Mouse (Mus musculus) liver, embryonic 15.5 days (tissue): ENCODE data around the gene Gmps. TPM values are rescaled to one million over a fixed set of nuclear protein-coding genes. Genes with fewer than 3 reads are reported as not detected.

Experiments used
- ATAC-seq: fragments of 200-750 bp; cut with Nextera tagmentation; 2 replicates; pipeline ENCODE4 v1.8.0; 2017; ENCODE audit warnings: moderate number of reproducible peaks, mild to moderate bottlenecking, moderate library complexity; ENCODE audit not compliant: insufficient read depth
- H3K27ac ChIP-seq: fragments of 300-500 bp; sonication (generic); replicated peaks from 2 replicates; pipeline ENCODE4 v1.5.1; 2015; ENCODE audit warnings: mild to moderate bottlenecking, inconsistent platforms
- H3K27me3 ChIP-seq: fragments of 300-500 bp; sonication (generic); 2 replicates; pipeline ENCODE4 v1.6.1; 2015; ENCODE audit warnings: mild to moderate bottlenecking, inconsistent platforms
- H3K36me3 ChIP-seq: fragments of 300-500 bp; sonication (generic); replicated peaks from 2 replicates; pipeline ENCODE4 v1.6.1; 2015; ENCODE audit warnings: moderate library complexity, mild to moderate bottlenecking, inconsistent platforms
- H3K4me1 ChIP-seq: fragments of 300-500 bp; sonication (generic); replicated peaks from 2 replicates; pipeline ENCODE4 v1.6.1; 2015; ENCODE audit warnings: inconsistent platforms
- H3K4me2 ChIP-seq: fragments of 300-500 bp; sonication (generic); 2 replicates; pipeline ENCODE4 v1.6.1; 2015; ENCODE audit warnings: moderate library complexity, mild to moderate bottlenecking, inconsistent platforms
- H3K4me3 ChIP-seq: fragments of 300-500 bp; sonication (generic); replicated peaks from 2 replicates; pipeline ENCODE4 v1.5.1; 2015; ENCODE audit warnings: mild to moderate bottlenecking, inconsistent platforms
- H3K9ac ChIP-seq: fragments of 300-500 bp; sonication (generic); 2 replicates; pipeline ENCODE4 v1.6.1; 2015; ENCODE audit warnings: moderate library complexity, mild to moderate bottlenecking, inconsistent platforms
- H3K9me3 ChIP-seq: fragments of 300-500 bp; sonication (generic); replicated peaks from 2 replicates; pipeline ENCODE4 v1.6.1; 2016; ENCODE audit warnings: inconsistent platforms
- WGBS: fragments of 180-500 bp; shearing (Covaris S2); methylation state at CpG from one replicate; pipeline ENCODE4 v1.1.7; 2015; ENCODE audit warnings: mixed read lengths; ENCODE audit not compliant: insufficient replicate concordance; 5-methylcytosine and 5-hydroxymethylcytosine counted together
- polyA plus RNA-seq: library from polyadenylated mRNA; unstranded; fragments of >200 nt; fragmentation: Nextera tagmentation; extraction: Ambion mirVana; gene quantifications from 2 replicates; pipeline ENCODE4 v1.2.1, GENCODE M21; 2015

Gmps gene
- polyA plus RNA-seq, 1 experiment from 2014 or later = 20.2 TPM

- ATAC-seq = no peak
- WGBS = 65% methylated on average over 4 of the region's 4 CpGs
- Histone ChIP-seq H3K4me2 (peak overlapping the region; percentile 83), H3K9me3 (no peaks in the 10 kb centered on the region), H3K27ac (no peak overlapping the region), H3K9ac (0 out of 2 replicates have a peak overlapping the region, but pooled peaks have one; percentile 18), H3K27me3 (peaks cover 2% of the 10 kb centered on the region; the same call in 1 of the 2 replicates), H3K4me3 (peak overlapping the region; percentile 98), H3K4me1 (peaks cover 30% of the 10 kb centered on the region), H3K36me3 (peaks cover 26% of the 10 kb centered on the region)
These were observed 2.0 kb downstream of the Gmps start for GRCm38 (mm10) chr3:63977895-63978294.

GRCm38 (mm10) chr3:63986656-63987055 is 10.8 kb downstream of the Gmps start:
- Histone ChIP-seq H3K4me1 (no peaks in the 10 kb centered on the region), H3K9ac (no peak overlapping the region), H3K4me3 (no peak overlapping the region), H3K4me2 (no peak overlapping the region), H3K9me3 (no peaks in the 10 kb centered on the region), H3K27me3 (no peaks in the 10 kb centered on the region), H3K27ac (no peak overlapping the region), H3K36me3 (peaks cover 62% of the 10 kb centered on the region)
- WGBS = 61% methylated on average over 1 of the region's 1 CpGs
- no peak for ATAC-seq

GRCm38 (mm10) chr3:63988722-63989440 is 13.0 kb downstream of the Gmps start:
- Histone ChIP-seq H3K36me3 (peaks cover 59% of the 10 kb centered on the region), H3K9ac (no peak overlapping the region), H3K9me3 (no peaks in the 10 kb centered on the region), H3K4me3 (no peak overlapping the region), H3K4me1 (no peaks in the 10 kb centered on the region), H3K27ac (no peak overlapping the region), H3K27me3 (no peaks in the 10 kb centered on the region), H3K4me2 (no peak overlapping the region)
- 77% methylated on average over 3 of the region's 3 CpGs for WGBS
- no peak for ATAC-seq

GRCm38 (mm10) chr3:64021436-64021835 is 45.5 kb downstream of the Gmps start:
- peaks cover 9% of the 10 kb centered on the region; the same call in 1 of the 2 replicates for H3K36me3 ChIP-seq
- H3K9me3 ChIP-seq = no peaks in the 10 kb centered on the region
- no peaks in the 10 kb centered on the region for H3K27me3 ChIP-seq
- H3K4me1 ChIP-seq = no peaks in the 10 kb centered on the region
- H3K9ac ChIP-seq = no peak overlapping the region
- H3K27ac ChIP-seq = no peak overlapping the region
- no peak overlapping the region for H3K4me2 ChIP-seq
- no peak for ATAC-seq
- H3K4me3 ChIP-seq = no peak overlapping the region
- 63% methylated on average over 3 of the region's 3 CpGs for WGBS

- Histone ChIP-seq H3K9me3 (no peaks in the 10 kb centered on the region), H3K27me3 (no peaks in the 10 kb centered on the region), H3K36me3 (peaks cover 5% of the 10 kb centered on the region; the same call in 1 of the 2 replicates), H3K9ac (no peak overlapping the region), H3K4me1 (no peaks in the 10 kb centered on the region), H3K27ac (no peak overlapping the region), H3K4me2 (no peak overlapping the region), H3K4me3 (no peak overlapping the region)
- WGBS = 45% methylated on average over 2 of the region's 2 CpGs
- no peak for ATAC-seq
These were observed 46.0 kb downstream of the Gmps start for GRCm38 (mm10) chr3:64021867-64022266.

- H3K36me3 ChIP-seq = no peaks in the 10 kb centered on the region
- WGBS = 76% methylated on average over 4 of the region's 4 CpGs
- no peaks in the 10 kb centered on the region for H3K9me3 ChIP-seq
- H3K27ac ChIP-seq = no peak overlapping the region
- no peak overlapping the region for H3K9ac ChIP-seq
- no peak for ATAC-seq
- H3K4me2 ChIP-seq = no peak overlapping the region
- H3K4me3 ChIP-seq = no peak overlapping the region
- no peaks in the 10 kb centered on the region for H3K27me3 ChIP-seq
- no peaks in the 10 kb centered on the region for H3K4me1 ChIP-seq
These were observed 53.9 kb downstream of the Gmps start for GRCm38 (mm10) chr3:64029846-64030245.

- ATAC-seq = no peak
These were observed 62.4 kb downstream of the Gmps start for GRCm38 (mm10) chr3:64038136-64038841.

GRCm38 (mm10) chr3:64039818-64040784 is 64.2 kb downstream of the Gmps start:
- ATAC-seq = no peak
- Histone ChIP-seq H3K4me3 (peak overlapping the region; percentile 22), H3K27ac (no peak overlapping the region), H3K27me3 (no peaks in the 10 kb centered on the region), H3K4me1 (no peaks in the 10 kb centered on the region), H3K9me3 (no peaks in the 10 kb centered on the region), H3K36me3 (no peaks in the 10 kb centered on the region), H3K4me2 (peak overlapping the region; percentile 29), H3K9ac (no peak overlapping the region)
- 24% methylated on average over 25 of the region's 25 CpGs for WGBS

More at GRCm38 (mm10) chr3:64038136-64038841, 62.4 kb downstream of the Gmps start:
- Histone ChIP-seq H3K4me3 (no peak overlapping the region), H3K27ac (no peak overlapping the region), H3K4me1 (no peaks in the 10 kb centered on the region), H3K9me3 (no peaks in the 10 kb centered on the region), H3K27me3 (no peaks in the 10 kb centered on the region), H3K36me3 (no peaks in the 10 kb centered on the region), H3K4me2 (no peak overlapping the region), H3K9ac (no peak overlapping the region)
- WGBS = 54% methylated on average over 7 of the region's 7 CpGs

Other genes with a start within 250 kb of the Gmps start
- gene Plch1, start 76.6 kb upstream of the Gmps start, polyA plus RNA-seq = 0.18 and 0.20 TPM in 2 replicates
- 1.4 and 1.5 TPM in 2 replicates for gene E130311K13Rik, start 46.6 kb upstream of the Gmps start, polyA plus RNA-seq
- gene Slc33a1, start 11.3 kb upstream of the Gmps start, polyA plus RNA-seq = 11.0 and 12.0 TPM in 2 replicates
- gene Vmn2r1, start 105.4 kb downstream of the Gmps start, polyA plus RNA-seq = not detected in 2 replicates
- not detected in 2 replicates for gene Vmn2r2, start 165.8 kb downstream of the Gmps start, polyA plus RNA-seq